Mouse (Mus musculus): ENCODE results near the gene Psma2. TPM values are rescaled to one million over a fixed set of nuclear protein-coding genes. Genes with fewer than 3 reads are reported as not detected.
A peak's percentile ranks its signal among the peaks of the same experiment; 100 is the strongest.

Psma2 gene
- polyA plus RNA-seq (2012; rRNA removed) = 55.6 and 66.7 TPM in 2 replicates

DNA sequence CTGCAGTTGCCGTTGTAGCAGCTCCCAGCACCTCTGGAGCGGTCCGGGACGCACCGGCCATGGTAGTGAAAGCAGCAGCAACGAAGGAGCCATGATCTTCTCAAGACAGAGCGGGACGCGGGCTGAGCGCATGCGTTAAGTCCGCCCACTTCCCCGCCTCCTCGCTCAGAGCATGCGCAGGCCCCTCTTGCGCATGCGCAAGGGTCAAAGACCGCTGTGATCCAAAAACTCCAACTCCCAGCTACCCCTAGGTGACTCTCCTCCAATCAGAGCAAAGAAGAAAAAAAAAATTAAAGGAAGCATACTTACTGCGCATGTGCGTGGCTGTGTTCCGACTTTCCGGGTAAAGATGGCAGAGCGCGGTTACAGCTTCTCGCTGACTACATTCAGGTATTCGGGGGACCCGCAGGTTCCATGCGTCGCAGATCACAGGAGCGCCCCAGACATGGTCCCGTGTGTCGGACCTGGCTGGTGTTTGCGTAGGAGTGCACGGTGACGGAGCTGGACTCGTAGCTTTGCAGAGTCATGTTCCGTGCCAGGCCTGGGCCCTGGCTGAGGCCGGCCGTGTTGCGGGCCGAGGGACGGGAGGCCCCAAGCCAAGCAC, at the start of gene Psma2, which contains the start of gene Mrpl32:
Gene Psma2 (plus strand): TSS at position 315 of the 604 bp plus-strand sequence.
Gene Mrpl32 (minus strand): TSS at position 240 of the 604 bp plus-strand sequence.
- DNase-seq = peak; percentile 97
- Histone ChIP-seq H3K4me3 (ENCODE audit: control insufficient read depth, insufficient read depth, low read length) (peak within 1 kb of the TSS; percentile 98), H3K36me3 (ENCODE audit: control insufficient read depth, insufficient read depth, low read length) (peaks cover 21% of the 10 kb centered on the region), H3K27me3 (ENCODE audit: control insufficient read depth, insufficient read depth, low read length) (no peaks in the 10 kb centered on the region), H3K27ac (ENCODE audit: control insufficient read depth, insufficient read depth, low read length) (peak within 1 kb of the TSS; percentile 85), H3K4me1 (replicated peaks; ENCODE audit: control insufficient read depth, insufficient read depth, low read length) (no peaks in the 10 kb centered on the region)
- TF ChIP-seq CTCF (IDR thresholded peaks at IDR 0.05; ENCODE audit: borderline replicate concordance, control insufficient read depth, extremely low read depth, insufficient read depth, low read length, poor library complexity) (peak; percentile 45; the same call in 1 of the 2 replicates), POLR2A (IDR thresholded peaks at IDR 0.05; ENCODE audit: control insufficient read depth, extremely low read depth, insufficient read depth, low read length, poor library complexity) (peak; percentile 67)
- under 1% methylated on average over 42 of the region's 42 CpGs for WGBS

DNA sequence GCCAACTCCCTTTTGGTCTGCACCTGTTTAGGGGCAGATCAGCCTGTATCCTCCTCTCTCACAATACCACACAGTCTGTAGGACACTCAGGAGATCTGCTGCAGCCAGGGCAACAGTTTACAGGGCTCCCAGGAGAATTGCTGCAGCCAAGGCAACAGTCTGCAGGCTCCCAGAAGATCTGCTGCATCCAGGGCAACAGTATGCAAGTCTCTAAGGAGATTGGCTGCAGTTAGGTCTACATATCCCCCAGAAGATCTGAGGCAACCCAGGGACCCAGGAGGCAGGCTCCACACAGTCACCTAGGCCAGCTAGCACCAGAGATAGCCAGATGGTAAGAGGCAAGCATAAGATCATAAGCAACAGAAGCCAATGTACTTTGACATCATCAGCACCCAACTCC, 38.9 kb upstream of the Psma2 start:
- no peaks in the 10 kb centered on the region for H3K27me3 ChIP-seq (ENCODE audit: control insufficient read depth, insufficient read depth, low read length)
- no peak for TF ChIP-seq CTCF (IDR thresholded peaks at IDR 0.05; ENCODE audit: borderline replicate concordance, control insufficient read depth, extremely low read depth, insufficient read depth, low read length, poor library complexity)
- no peak for TF ChIP-seq POLR2A (IDR thresholded peaks at IDR 0.05; ENCODE audit: control insufficient read depth, extremely low read depth, insufficient read depth, low read length, poor library complexity)
- H3K36me3 ChIP-seq (ENCODE audit: control insufficient read depth, insufficient read depth, low read length) = no peaks in the 10 kb centered on the region

DNA sequence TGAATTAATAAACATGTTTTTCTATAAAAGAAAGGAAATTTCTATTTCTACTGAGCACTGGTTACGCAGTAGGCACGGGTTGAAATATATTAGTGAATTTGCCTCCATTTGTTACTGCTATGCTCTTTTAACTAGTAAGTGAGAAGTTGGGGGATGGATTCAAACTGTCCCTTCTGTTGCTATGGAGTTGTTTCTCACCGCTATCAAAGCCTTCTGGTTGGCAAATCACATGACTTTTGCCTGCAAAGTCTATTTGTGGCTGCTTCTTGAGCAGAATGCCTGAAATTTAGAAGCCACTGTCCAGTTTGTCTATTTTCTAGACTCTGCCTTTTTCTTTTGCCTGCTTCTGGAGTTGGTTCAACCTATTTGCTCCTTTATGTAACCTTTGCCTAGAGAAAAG, 32.6 kb upstream of the Psma2 start:
- no peak for TF ChIP-seq CTCF (IDR thresholded peaks at IDR 0.05; ENCODE audit: borderline replicate concordance, control insufficient read depth, extremely low read depth, insufficient read depth, low read length, poor library complexity)
- TF ChIP-seq POLR2A (IDR thresholded peaks at IDR 0.05; ENCODE audit: control insufficient read depth, extremely low read depth, insufficient read depth, low read length, poor library complexity) = no peak
- no peaks in the 10 kb centered on the region for H3K36me3 ChIP-seq (ENCODE audit: control insufficient read depth, insufficient read depth, low read length)
- 81% methylated on average over 3 of the region's 3 CpGs for WGBS
- no peaks in the 10 kb centered on the region for H3K27me3 ChIP-seq (ENCODE audit: control insufficient read depth, insufficient read depth, low read length)
- DNase-seq = no peak
- H3K4me1 ChIP-seq (replicated peaks; ENCODE audit: control insufficient read depth, insufficient read depth, low read length) = no peaks in the 10 kb centered on the region
- no peak overlapping the region for H3K4me3 ChIP-seq (ENCODE audit: control insufficient read depth, insufficient read depth, low read length)
- no peak overlapping the region for H3K27ac ChIP-seq (ENCODE audit: control insufficient read depth, insufficient read depth, low read length)

More for the DNA sequence above, 38.9 kb upstream of the Psma2 start:
- Histone ChIP-seq H3K27ac (ENCODE audit: control insufficient read depth, insufficient read depth, low read length) (no peak overlapping the region), H3K4me1 (replicated peaks; ENCODE audit: control insufficient read depth, insufficient read depth, low read length) (no peaks in the 10 kb centered on the region), H3K4me3 (ENCODE audit: control insufficient read depth, insufficient read depth, low read length) (no peak overlapping the region)
- DNase-seq = no peak

DNA sequence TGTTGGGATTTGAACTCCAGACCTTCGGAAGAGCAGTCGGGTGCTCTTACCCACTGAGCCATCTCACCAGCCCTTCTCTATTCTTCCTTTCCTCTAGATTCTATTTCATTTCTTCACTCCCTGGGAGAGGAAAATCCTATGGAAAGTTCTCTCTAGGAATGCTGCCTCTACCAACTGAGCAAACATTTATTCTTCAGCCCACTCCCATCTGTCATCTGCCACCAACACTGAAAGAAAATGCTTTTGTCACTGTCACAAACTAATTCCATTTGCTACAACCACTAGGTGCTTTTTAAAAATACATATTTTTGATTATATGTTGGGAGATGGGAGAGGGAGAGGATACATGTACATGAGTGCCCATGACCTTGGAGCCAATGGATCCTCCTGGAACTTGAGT, 10.3 kb upstream of the Psma2 start:
- TF ChIP-seq POLR2A (IDR thresholded peaks at IDR 0.05; ENCODE audit: control insufficient read depth, extremely low read depth, insufficient read depth, low read length, poor library complexity) (no peak), CTCF (IDR thresholded peaks at IDR 0.05; ENCODE audit: borderline replicate concordance, control insufficient read depth, extremely low read depth, insufficient read depth, low read length, poor library complexity) (no peak)
- Histone ChIP-seq H3K4me1 (replicated peaks; ENCODE audit: control insufficient read depth, insufficient read depth, low read length) (no peaks in the 10 kb centered on the region), H3K36me3 (ENCODE audit: control insufficient read depth, insufficient read depth, low read length) (no peaks in the 10 kb centered on the region), H3K27ac (ENCODE audit: control insufficient read depth, insufficient read depth, low read length) (no peak overlapping the region), H3K4me3 (ENCODE audit: control insufficient read depth, insufficient read depth, low read length) (no peak overlapping the region), H3K27me3 (ENCODE audit: control insufficient read depth, insufficient read depth, low read length) (no peaks in the 10 kb centered on the region)
- no peak for DNase-seq
- 93% methylated on average over 2 of the region's 2 CpGs for WGBS

DNA sequence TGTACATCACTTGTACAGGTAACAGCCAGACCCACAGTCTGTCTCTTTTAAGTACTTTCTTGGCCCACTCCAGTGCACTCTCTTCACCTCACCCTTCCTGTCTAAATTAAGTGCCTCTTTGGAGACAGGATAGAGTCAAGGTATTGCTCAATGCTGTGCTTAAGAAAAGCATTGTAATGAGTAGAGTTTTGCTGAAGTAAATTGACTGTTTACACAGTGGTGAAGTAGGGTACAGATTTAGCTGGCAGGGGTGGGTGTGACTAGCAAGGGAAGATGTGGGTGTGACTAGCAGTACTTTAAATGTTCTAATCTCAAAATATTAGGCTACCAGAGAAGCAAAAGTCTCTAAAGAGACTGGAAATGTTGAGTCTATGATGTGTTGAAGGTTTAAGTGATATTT, 5.4 kb upstream of the Psma2 start:
- no peak overlapping the region for H3K4me3 ChIP-seq (ENCODE audit: control insufficient read depth, insufficient read depth, low read length)
- TF ChIP-seq POLR2A (IDR thresholded peaks at IDR 0.05; ENCODE audit: control insufficient read depth, extremely low read depth, insufficient read depth, low read length, poor library complexity) (no peak), CTCF (IDR thresholded peaks at IDR 0.05; ENCODE audit: borderline replicate concordance, control insufficient read depth, extremely low read depth, insufficient read depth, low read length, poor library complexity) (no peak)
- DNase-seq = no peak
- H3K4me1 ChIP-seq (replicated peaks; ENCODE audit: control insufficient read depth, insufficient read depth, low read length) = no peaks in the 10 kb centered on the region
- H3K27me3 ChIP-seq (ENCODE audit: control insufficient read depth, insufficient read depth, low read length) = no peaks in the 10 kb centered on the region
- H3K36me3 ChIP-seq (ENCODE audit: control insufficient read depth, insufficient read depth, low read length) = peaks cover 7% of the 10 kb centered on the region; the same call in 1 of the 2 replicates
- H3K27ac ChIP-seq (ENCODE audit: control insufficient read depth, insufficient read depth, low read length) = no peak overlapping the region

DNA sequence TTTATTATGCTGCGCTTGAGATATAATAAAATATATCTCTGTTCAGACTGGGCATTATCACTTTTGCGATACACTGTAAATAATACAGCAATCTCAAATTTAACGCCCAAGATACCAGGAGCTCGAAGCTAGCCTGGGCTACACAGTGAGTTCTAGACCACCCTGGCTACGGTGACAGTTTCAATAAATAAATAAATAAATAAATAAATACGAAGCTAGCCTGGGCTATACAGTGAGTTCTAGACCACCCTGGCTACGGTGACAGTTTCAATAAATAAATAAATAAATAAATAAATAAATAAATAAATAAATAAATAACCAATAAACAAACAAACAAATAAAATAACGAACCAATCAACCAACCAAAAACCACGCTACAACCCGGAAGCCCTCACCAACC, 577 bp upstream of the Psma2 start:
- H3K36me3 ChIP-seq (ENCODE audit: control insufficient read depth, insufficient read depth, low read length) = peaks cover 17% of the 10 kb centered on the region
- H3K4me1 ChIP-seq (replicated peaks; ENCODE audit: control insufficient read depth, insufficient read depth, low read length) = no peaks in the 10 kb centered on the region
- peak overlapping the region; percentile 22; the same call in 1 of the 2 replicates for H3K27ac ChIP-seq (ENCODE audit: control insufficient read depth, insufficient read depth, low read length)
- no peak for DNase-seq
- H3K27me3 ChIP-seq (ENCODE audit: control insufficient read depth, insufficient read depth, low read length) = no peaks in the 10 kb centered on the region
- TF ChIP-seq CTCF (IDR thresholded peaks at IDR 0.05; ENCODE audit: borderline replicate concordance, control insufficient read depth, extremely low read depth, insufficient read depth, low read length, poor library complexity) = no peak
- TF ChIP-seq POLR2A (IDR thresholded peaks at IDR 0.05; ENCODE audit: control insufficient read depth, extremely low read depth, insufficient read depth, low read length, poor library complexity) = no peak
- peak overlapping the region; percentile 90 for H3K4me3 ChIP-seq (ENCODE audit: control insufficient read depth, insufficient read depth, low read length)
- 7% methylated on average over 10 of the region's 10 CpGs for WGBS

Measured in thymus, adult 2 months (tissue).